Mouse (Mus musculus): ENCODE measurements around the gene Maml2. TPM values are rescaled to one million over a fixed set of nuclear protein-coding genes. Genes with fewer than 3 reads are reported as not detected.
A peak's percentile ranks its signal among the peaks of the same experiment; 100 is the strongest.

Maml2 gene
- polyA plus RNA-seq, 1 experiment from 2014 or later, result 6.2 TPM

DNA sequence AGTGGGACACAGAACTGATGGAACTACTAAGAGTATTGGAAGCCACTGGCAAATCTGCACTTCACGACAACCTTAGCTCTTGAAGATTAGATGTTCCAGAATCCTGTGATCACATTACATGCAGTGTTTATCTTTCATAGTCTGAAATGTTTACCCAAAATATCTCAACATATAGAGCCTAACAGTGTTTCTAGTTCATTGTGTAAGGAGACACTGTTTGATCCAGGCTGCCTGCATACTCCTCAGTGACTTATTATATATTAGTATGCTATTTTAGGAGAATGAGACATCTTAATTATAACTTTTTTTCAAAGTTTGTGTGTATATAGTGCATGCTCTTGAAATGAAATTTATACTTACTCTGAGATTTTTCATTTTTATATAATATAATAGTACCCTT is 188.2 kb downstream of the Maml2 start:
- Histone ChIP-seq H3K9ac (no peak overlapping the region), H3K4me2 (replicated peaks) (no peak overlapping the region), H3K9me3 (no peaks in the 10 kb centered on the region), H3K27me3 (replicated peaks) (no peaks in the 10 kb centered on the region), H3K36me3 (no peaks in the 10 kb centered on the region), H3K27ac (no peak overlapping the region), H3K4me1 (replicated peaks) (peaks cover 16% of the 10 kb centered on the region), H3K4me3 (replicated peaks) (no peak overlapping the region)
- no peak for ATAC-seq
- 54% methylated on average over 1 of the region's 1 CpGs for WGBS

DNA sequence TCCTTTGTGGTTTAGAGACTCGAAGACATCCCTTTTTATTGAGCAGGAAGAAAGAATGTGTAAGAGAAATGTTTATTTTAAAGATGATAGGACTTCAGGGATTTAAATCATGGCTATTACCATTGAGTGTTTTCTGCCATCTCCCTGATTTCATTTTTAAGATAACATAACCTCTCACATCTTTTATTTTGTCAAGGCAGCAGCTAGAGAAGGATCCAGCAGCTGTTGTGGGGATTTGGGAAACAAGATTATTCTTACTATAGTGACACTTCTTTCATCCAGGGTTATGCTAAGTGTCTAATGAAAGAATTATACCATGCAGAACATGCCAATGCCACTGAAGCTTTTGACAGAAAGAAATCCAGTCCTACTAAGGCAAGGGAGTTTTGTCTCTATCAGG is 193.3 kb downstream of the Maml2 start:
- Histone ChIP-seq H3K9ac (no peak overlapping the region), H3K27me3 (replicated peaks) (no peaks in the 10 kb centered on the region), H3K4me3 (replicated peaks) (no peak overlapping the region), H3K4me1 (replicated peaks) (0 out of 2 replicates have a peak, but pooled peaks cover 6% of the 10 kb centered on the region), H3K27ac (no peak overlapping the region), H3K9me3 (no peaks in the 10 kb centered on the region), H3K36me3 (no peaks in the 10 kb centered on the region), H3K4me2 (replicated peaks) (no peak overlapping the region)
- 27% methylated on average over 1 of the region's 1 CpGs for WGBS
- no peak for ATAC-seq

DNA sequence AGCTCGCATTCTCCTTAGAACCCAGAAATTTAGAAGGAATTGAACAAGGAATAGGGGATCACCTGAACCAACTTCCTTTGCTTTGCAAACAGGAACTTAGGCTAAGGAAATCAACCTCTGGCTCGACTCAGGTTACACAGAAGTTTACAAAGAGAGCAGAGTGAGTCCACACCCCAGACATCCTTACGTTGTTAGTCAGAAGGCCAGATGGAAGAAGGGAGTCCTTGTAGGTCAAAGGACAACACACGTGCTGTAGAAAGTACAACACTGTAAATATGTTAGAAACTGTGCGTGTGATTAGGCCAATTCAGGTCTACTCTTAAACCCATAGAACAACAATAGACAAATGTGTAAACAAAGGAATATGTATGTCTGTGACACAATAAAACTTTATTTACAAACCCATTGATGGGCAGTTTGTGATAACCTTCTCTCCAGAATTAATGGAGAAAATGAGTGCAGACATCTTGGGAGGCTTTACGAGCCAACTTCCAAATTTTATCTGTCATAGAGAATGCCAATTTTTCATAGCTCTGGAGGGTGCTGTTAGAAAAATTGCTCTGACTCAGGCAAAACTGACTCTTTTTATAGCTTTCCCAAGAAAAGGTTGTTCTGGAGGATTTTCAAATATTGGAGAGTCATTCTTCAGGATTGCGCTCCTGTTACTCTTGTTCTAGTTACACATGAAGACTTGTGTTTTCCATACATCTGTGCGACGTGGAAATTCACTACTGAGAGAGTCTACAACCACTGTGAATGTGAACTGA is 194.3 kb downstream of the Maml2 start:
- H3K36me3 ChIP-seq, result no peaks in the 10 kb centered on the region
- H3K9me3 ChIP-seq, result no peaks in the 10 kb centered on the region
- WGBS, result 68% methylated on average over 9 of the region's 9 CpGs
- H3K4me1 ChIP-seq (replicated peaks), result peaks cover 8% of the 10 kb centered on the region
- no peak for ATAC-seq
- no peak overlapping the region for H3K4me3 ChIP-seq (replicated peaks)
- H3K9ac ChIP-seq, result no peak overlapping the region
- H3K4me2 ChIP-seq (replicated peaks), result no peak overlapping the region
- H3K27me3 ChIP-seq (replicated peaks), result no peaks in the 10 kb centered on the region
- H3K27ac ChIP-seq, result no peak overlapping the region

DNA sequence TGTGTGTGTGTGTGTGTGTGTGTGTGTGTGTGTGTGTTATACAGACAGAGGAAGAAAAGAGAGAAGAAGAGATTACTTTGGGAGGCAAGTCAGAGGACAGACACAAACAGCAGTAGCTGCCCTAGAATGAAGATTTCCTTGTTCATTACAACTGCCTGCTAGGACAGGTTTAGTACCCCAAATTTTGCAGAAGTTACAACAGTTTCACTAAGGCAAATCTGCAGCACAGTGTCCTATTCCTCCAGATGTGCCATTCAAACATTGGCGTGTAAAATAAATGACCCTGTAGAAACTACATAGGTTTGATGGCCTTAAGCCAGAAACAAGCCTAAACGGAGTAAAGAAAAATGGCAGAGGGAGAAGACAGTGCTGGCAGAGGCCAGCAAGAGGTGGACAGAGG is 195.1 kb downstream of the Maml2 start:
- H3K4me3 ChIP-seq (replicated peaks), result no peak overlapping the region
- no peak overlapping the region for H3K27ac ChIP-seq
- WGBS, result 63% methylated on average over 2 of the region's 2 CpGs
- H3K9ac ChIP-seq, result no peak overlapping the region
- ATAC-seq, result no peak
- H3K27me3 ChIP-seq (replicated peaks), result no peaks in the 10 kb centered on the region
- H3K9me3 ChIP-seq, result no peaks in the 10 kb centered on the region
- H3K4me1 ChIP-seq (replicated peaks), result peaks cover 9% of the 10 kb centered on the region
- H3K36me3 ChIP-seq, result no peaks in the 10 kb centered on the region
- no peak overlapping the region for H3K4me2 ChIP-seq (replicated peaks)

- no peak overlapping the region for H3K9ac ChIP-seq
- WGBS, result 93% methylated on average over 2 of the region's 2 CpGs
- no peak overlapping the region for H3K4me3 ChIP-seq (replicated peaks)
- H3K36me3 ChIP-seq, result no peaks in the 10 kb centered on the region
- H3K9me3 ChIP-seq, result no peaks in the 10 kb centered on the region
- H3K27ac ChIP-seq, result no peak overlapping the region
- no peak overlapping the region for H3K4me2 ChIP-seq (replicated peaks)
- H3K4me1 ChIP-seq (replicated peaks), result peaks cover 9% of the 10 kb centered on the region
- H3K27me3 ChIP-seq (replicated peaks), result no peaks in the 10 kb centered on the region
- no peak for ATAC-seq
Measured at GRCm38 (mm10) chr9:13493746-13494145, 196.0 kb downstream of the Maml2 start.

DNA sequence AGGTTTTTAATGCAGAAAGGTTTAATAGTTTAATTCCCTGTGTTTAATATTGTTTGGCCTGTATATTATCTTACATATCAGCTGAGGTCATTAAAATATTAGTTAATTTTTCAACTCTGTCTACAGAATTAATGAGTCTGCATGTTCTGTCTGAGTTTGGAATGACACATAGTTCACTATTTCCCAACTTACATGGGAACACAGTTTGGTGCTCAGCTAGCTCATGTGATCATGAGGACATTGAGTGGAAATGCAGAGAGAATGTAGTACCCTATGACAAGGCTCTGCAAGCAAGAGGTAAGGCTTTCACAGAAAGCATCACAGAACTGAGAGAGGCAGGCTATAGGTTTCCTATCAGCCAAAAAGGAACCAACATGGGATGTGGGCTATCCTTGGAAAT is 197.8 kb downstream of the Maml2 start:
- Histone ChIP-seq H3K36me3 (no peaks in the 10 kb centered on the region), H3K4me3 (replicated peaks) (no peak overlapping the region), H3K9ac (no peak overlapping the region), H3K4me1 (replicated peaks) (peaks cover 9% of the 10 kb centered on the region), H3K9me3 (no peaks in the 10 kb centered on the region), H3K27me3 (replicated peaks) (no peaks in the 10 kb centered on the region), H3K4me2 (replicated peaks) (no peak overlapping the region), H3K27ac (no peak overlapping the region)
- ATAC-seq, result no peak

DNA sequence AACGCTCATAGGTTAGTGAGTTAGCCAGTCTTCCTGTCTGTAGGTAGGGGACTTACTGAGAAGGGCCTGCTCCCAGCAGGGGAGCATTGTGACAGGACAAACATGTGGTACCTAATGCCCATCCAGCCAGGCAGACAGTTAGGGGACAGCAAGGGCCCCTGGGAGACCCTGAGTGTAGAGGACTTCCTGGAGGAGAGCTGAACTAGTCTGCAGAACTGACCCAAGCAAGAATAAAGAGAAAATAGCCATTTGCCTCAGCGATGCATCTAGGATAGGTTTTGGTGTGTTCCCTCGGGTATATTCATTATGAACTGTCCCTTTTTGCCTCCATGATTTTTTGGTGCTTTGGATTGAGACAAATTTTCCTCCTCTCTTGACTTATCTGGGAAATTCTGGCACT is 199.3 kb downstream of the Maml2 start:
- no peak overlapping the region for H3K4me3 ChIP-seq (replicated peaks)
- no peaks in the 10 kb centered on the region for H3K9me3 ChIP-seq
- no peak overlapping the region for H3K27ac ChIP-seq
- no peaks in the 10 kb centered on the region for H3K27me3 ChIP-seq (replicated peaks)
- no peak overlapping the region for H3K4me2 ChIP-seq (replicated peaks)
- ATAC-seq, result no peak
- no peaks in the 10 kb centered on the region for H3K36me3 ChIP-seq
- H3K9ac ChIP-seq, result no peak overlapping the region
- peaks cover 7% of the 10 kb centered on the region for H3K4me1 ChIP-seq (replicated peaks)
- 75% methylated on average over 3 of the region's 3 CpGs for WGBS

- Histone ChIP-seq H3K27ac (no peak overlapping the region), H3K9ac (no peak overlapping the region), H3K4me2 (replicated peaks) (no peak overlapping the region), H3K4me1 (replicated peaks) (peaks cover 7% of the 10 kb centered on the region), H3K9me3 (no peaks in the 10 kb centered on the region), H3K27me3 (replicated peaks) (no peaks in the 10 kb centered on the region), H3K36me3 (no peaks in the 10 kb centered on the region), H3K4me3 (replicated peaks) (no peak overlapping the region)
- peak; percentile 62 for ATAC-seq
- WGBS, result 49% methylated on average over 7 of the region's 7 CpGs
Measured at GRCm38 (mm10) chr9:13497690-13498333, 200.1 kb downstream of the Maml2 start.

DNA sequence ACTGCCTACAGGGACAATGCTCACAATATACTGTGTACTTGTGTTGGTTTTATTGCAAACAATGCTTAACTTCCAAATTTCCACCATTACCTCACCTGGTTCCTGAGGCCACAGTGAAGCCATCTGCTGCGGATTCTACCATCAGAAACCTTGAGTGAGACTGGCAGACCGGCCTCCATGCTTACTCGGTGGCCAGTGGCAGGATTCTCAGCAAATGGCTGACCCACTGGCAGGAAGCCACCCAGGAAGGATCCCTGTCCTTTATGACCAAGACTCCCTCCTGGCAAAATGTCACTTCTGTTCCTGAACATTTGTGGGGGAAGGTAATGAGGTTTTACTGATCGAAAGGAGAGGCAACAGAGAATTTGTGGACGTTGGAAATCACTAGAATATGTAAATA is 202.3 kb downstream of the Maml2 start:
- no peak for ATAC-seq
- no peak overlapping the region for H3K9ac ChIP-seq
- H3K9me3 ChIP-seq, result no peaks in the 10 kb centered on the region
- no peak overlapping the region for H3K27ac ChIP-seq
- H3K4me3 ChIP-seq (replicated peaks), result no peak overlapping the region
- peaks cover 3% of the 10 kb centered on the region for H3K4me1 ChIP-seq (replicated peaks)
- no peaks in the 10 kb centered on the region for H3K27me3 ChIP-seq (replicated peaks)
- H3K4me2 ChIP-seq (replicated peaks), result no peak overlapping the region
- 73% methylated on average over 5 of the region's 5 CpGs for WGBS
- H3K36me3 ChIP-seq, result no peaks in the 10 kb centered on the region

DNA sequence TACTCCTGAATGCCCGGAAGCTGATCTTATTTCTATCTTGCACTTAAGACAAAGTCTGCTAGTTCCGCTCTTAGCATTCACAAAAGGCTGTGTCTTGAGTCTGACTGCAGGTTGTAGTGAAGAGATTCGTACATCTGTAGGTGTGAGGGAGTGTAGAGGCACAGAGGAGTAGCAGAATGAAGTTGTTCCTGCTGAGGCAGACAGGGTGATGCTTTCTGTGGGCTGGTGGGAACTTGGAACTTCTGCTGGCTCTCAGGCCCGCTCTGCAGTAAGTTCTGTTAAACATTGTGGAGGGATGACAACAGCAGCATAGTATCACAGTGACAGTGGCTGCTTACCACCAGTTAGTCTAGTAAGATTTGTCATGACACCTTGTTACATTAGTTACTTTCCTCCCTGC is 207.3 kb downstream of the Maml2 start:
- Histone ChIP-seq H3K27ac (no peak overlapping the region), H3K4me3 (replicated peaks) (no peak overlapping the region), H3K4me1 (replicated peaks) (no peaks in the 10 kb centered on the region), H3K4me2 (replicated peaks) (no peak overlapping the region), H3K27me3 (replicated peaks) (no peaks in the 10 kb centered on the region), H3K9ac (no peak overlapping the region), H3K9me3 (no peaks in the 10 kb centered on the region), H3K36me3 (no peaks in the 10 kb centered on the region)
- ATAC-seq, result no peak
- WGBS, result 74% methylated on average over 4 of the region's 4 CpGs

DNA sequence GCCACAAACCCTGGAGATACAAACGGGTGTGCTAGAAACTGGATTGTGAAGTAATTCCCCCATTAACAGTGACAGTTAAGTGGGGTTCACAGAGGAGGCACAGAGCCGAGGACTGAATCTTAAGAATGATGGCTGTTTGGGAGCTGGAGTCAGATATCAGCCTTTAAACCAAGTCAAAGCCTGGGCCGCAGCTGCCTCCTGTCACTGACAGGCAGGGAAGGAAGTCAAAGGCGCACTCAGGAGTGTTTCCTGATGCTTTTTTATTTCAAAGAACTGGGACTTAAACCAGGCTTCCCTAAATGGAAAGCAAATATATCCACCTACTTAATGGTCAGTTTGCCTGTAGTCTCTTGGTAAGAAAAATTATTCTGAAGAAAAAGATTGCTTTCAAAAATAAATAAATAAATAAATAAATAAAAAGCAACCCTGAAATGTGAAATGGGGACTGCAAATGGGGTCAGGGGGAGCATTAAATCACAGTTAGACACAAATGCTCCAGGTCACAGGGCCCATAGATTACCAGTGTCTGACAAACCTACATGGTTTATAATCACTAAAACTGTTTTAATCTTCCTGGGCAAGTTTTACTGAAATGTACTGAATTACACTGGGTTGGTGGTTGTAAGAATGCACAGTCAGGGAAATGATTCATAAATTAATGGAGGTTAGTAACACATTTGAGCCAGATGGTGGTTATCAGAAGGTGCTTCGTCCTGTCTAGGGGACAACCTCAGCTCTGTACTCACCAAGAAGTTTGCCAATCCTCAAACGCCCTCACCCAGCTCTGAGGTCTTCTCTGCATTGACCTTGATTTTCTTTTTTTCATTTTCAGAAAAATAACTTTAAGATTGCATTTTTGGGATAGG is 209.4 kb downstream of the Maml2 start:
- no peaks in the 10 kb centered on the region for H3K27me3 ChIP-seq (replicated peaks)
- H3K9me3 ChIP-seq, result no peaks in the 10 kb centered on the region
- 33% methylated on average over 6 of the region's 6 CpGs for WGBS
- H3K27ac ChIP-seq, result no peak overlapping the region
- ATAC-seq, result no peak; the same call in 1 of the 2 replicates
- H3K4me1 ChIP-seq (replicated peaks), result no peaks in the 10 kb centered on the region
- no peaks in the 10 kb centered on the region for H3K36me3 ChIP-seq
- no peak overlapping the region for H3K4me3 ChIP-seq (replicated peaks)
- no peak overlapping the region for H3K9ac ChIP-seq
- H3K4me2 ChIP-seq (replicated peaks), result no peak overlapping the region

- Histone ChIP-seq H3K27me3 (replicated peaks) (no peaks in the 10 kb centered on the region), H3K27ac (no peak overlapping the region), H3K4me2 (replicated peaks) (no peak overlapping the region), H3K4me1 (replicated peaks) (no peaks in the 10 kb centered on the region), H3K36me3 (no peaks in the 10 kb centered on the region), H3K9ac (no peak overlapping the region), H3K9me3 (no peaks in the 10 kb centered on the region), H3K4me3 (replicated peaks) (no peak overlapping the region)
- 87% methylated on average over 9 of the region's 9 CpGs for WGBS
- ATAC-seq, result no peak
Measured at GRCm38 (mm10) chr9:13507822-13508188, 210.0 kb downstream of the Maml2 start.

All from intestine, embryonic 15.5 days (tissue).